Mouse (Mus musculus) CH12F3 (cell line): ENCODE results near the gene Fgf10.

Source experiments
- in situ Hi-C: fragments of 300-500 bp; cut with MboI; formaldehyde crosslinking; loops from 2 replicates; pipeline ENCODE4 v1.14.3; 2020; ENCODE audit warnings: low sequenced_read_pairs

Gene Fgf10

DNA sequence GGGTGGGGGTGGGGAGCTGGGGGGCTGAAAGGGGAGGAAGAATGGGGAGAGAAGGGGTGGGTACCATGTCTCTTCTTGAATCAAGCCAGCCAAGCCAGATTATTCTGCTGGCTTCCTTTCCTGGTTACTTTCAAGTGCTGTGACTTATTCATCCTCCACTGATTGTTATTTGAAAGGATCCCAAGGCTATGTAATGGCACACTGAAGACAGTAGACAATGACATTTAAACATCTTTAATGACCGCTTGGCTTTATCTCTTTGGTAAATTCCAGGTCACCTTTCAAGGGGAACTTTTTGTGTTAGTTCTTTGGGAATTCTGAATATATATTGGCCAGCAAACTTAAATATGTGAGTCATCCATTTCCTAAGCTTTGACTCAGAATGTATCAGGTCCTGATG lies 47.1 kb downstream of the Fgf10 start:
- in situ Hi-C loops: no loop called here

DNA sequence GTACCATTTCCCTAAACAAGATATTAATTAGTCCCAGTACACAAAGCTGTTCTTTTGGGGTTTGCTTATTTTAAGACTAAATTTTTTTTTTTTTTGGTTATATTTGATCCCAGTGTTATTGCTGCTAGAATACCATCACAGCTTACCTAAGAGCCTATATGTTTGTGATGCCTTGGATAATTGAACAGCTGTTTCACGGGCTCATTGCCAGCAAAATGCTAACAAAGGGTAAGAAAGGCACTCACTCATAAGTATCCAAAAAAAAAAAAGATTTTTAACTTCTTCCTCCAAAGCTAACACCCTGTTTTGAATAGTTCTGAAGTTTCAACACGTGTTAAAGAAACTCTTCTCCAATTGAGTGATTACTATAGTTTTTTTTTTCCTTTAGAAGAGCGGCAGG lies 48.8 kb downstream of the Fgf10 start:
- in situ Hi-C loops: no loop called here

DNA sequence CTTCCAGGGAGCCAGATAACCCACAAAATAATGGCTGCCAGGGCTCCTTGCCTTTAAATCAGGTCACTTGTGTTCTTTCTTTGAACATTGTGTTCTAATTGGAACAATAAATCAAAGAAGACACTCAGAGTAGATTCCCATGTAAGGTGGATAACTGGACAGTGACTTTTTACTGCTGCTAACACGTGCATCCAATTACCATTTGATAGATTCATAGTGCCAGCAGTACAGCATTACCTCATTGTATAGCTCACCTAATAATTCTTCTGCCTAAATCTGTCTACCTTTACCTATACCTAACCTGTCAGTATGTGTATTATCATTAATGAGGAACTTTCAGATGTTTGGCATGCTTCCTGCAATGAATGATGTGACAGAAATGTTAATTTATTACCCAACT lies 52.1 kb downstream of the Fgf10 start:
- in situ Hi-C loops: no loop called here

- in situ Hi-C loops: no loop called here
Measured at GRCm38 (mm10) chr13:118731850-118732552, 62.4 kb downstream of the Fgf10 start.

GRCm38 (mm10) chr13:118739854-118740411 lies 70.3 kb downstream of the Fgf10 start:
- in situ Hi-C loops: no loop called here

DNA sequence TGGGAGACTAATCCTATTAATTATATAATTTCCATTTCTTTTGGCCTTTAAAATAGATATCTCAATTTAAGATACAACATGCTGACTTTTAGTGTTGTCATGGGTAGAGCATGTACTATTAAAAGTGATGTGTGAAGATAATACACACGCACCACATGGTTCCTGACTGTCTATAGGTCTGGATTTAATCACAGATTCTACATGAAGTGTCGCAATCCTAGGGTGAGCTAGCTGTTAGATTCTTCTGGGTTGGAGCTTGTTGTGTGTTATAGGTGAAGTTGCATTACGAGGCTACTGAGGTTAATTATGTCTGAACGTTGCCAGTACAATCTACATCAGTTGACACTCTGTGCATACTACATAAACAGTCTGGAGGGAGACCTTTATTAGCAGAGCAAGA lies 73.2 kb downstream of the Fgf10 start:
- in situ Hi-C loops: no loop called here

GRCm38 (mm10) chr13:118744806-118745205 lies 75.2 kb downstream of the Fgf10 start:
- in situ Hi-C loops: no loop called here

DNA sequence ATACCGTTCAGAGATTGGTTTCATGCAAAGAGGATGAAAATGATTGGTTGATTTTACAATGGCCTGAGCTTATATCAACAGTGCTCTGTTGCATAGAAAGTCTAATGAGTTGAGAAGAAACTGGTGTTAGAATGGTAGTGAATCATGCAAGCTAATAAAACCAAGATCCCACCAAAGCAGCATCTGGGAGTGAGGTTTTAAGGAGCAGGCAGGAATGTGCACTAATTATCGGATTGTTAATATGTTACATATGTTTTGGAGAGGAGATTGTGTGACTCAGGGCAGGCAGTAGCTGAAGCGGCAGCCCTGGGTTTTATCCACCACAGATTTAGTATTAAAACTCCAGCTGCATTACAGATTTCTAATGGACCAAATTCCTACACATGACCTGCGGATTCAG lies 76.8 kb downstream of the Fgf10 start:
- in situ Hi-C loops: no loop called here

DNA sequence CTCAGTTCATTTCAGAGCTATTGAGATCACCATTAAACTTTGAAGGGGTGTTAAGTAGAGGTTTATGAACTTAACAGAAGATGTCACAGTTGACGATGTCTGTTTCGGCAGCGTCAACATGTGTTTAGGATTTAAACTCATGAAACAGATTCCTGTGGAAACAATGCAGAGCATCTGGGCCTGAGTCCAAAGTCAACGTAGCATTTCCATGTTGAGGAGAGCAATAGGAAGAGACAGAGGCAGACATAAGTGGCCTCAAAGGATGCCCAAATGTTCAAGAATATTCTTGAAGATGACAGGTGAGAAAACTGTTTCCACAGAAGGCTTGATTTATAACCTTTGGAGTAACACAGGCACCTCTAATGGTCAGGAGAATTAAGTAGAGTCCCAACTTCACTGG lies 84.4 kb downstream of the Fgf10 start:
- in situ Hi-C loops: loop anchor here (25.0 kb wide), 1 partner anchor 608 kb away; no protein-coding TSS in a partner anchor

GRCm38 (mm10) chr13:118759021-118759420 lies 89.4 kb downstream of the Fgf10 start:
- in situ Hi-C loops: loop anchor here (25.0 kb wide), 1 partner anchor 603 kb away; no protein-coding TSS in a partner anchor

GRCm38 (mm10) chr13:118762982-118763381 lies 93.4 kb downstream of the Fgf10 start:
- in situ Hi-C loops: loop anchor here (25.0 kb wide), 1 partner anchor 599 kb away; no protein-coding TSS in a partner anchor

- in situ Hi-C loops: loop anchor here (25.0 kb wide), 1 partner anchor 590 kb away; no protein-coding TSS in a partner anchor
Measured at GRCm38 (mm10) chr13:118772188-118772587, 102.6 kb downstream of the Fgf10 start.

DNA sequence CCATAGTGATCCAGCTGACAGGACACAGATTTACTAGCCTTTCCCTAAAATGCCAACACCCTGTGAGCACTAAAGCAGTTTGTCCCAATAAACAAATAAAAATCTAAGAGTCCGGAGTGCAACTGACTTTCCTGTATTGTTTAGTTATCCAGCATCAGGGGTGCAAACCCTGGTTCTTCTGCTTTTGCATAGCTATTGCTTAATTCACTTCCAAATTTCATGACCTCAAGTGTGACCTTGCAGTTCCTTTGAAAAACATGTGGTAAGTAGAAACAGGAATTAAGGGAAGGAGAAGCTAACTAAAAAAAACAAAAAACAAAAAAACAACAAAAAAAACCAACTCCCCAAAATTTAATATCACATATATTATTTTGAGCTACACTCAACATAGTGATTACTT lies 105.6 kb downstream of the Fgf10 start:
- in situ Hi-C loops: no loop called here

- in situ Hi-C loops: no loop called here
Measured at GRCm38 (mm10) chr13:118779161-118779560, 109.6 kb downstream of the Fgf10 start.

DNA sequence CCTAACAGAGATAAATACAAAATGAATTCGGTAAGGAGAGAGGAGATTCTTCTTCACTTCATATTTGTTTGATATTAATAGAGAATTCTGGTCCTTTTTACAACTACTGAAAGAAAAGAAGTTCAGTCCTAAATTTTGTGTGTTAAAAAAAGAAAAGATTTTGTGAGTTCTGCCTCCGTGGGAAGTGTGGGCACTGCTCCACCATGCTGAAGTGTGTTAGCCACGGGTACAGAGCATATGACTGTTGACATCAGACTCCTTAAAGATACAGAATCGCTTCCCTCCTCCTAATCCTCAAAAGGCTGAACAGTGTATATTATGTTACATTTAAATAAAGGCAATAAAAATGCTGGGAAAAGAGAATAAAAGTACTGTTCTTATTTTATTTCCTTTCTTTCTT lies 122.2 kb downstream of the Fgf10 start:
- in situ Hi-C loops: no loop called here

GRCm38 (mm10) chr13:118792198-118792597 lies 122.6 kb downstream of the Fgf10 start:
- in situ Hi-C loops: no loop called here

- in situ Hi-C loops: no loop called here
Measured at GRCm38 (mm10) chr13:118800176-118800575, 130.6 kb downstream of the Fgf10 start.

GRCm38 (mm10) chr13:118806662-118807061 lies 137.1 kb downstream of the Fgf10 start:
- in situ Hi-C loops: no loop called here

DNA sequence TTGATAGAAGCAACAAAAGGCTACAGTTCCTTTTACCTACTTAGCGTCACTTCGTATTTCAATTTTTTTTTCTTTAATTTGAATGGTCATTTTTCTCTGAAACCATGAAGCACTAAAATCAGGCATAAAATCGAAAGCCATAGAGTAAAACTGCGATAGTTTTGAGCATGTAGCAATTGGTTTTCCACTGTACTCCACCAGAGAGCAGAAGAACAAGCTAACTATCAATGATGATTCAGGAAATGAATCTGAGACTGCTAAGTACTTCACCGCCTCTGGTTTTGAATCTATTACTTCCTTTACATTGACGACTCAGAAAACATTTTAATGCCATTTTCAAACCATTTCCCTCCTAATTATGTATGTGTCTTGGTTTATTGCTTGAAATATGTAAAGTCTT lies 150.2 kb downstream of the Fgf10 start:
- in situ Hi-C loops: no loop called here

GRCm38 (mm10) chr13:118823113-118823512 lies 153.5 kb downstream of the Fgf10 start:
- in situ Hi-C loops: no loop called here

- in situ Hi-C loops: no loop called here
Measured at GRCm38 (mm10) chr13:118825102-118825501, 155.5 kb downstream of the Fgf10 start.

DNA sequence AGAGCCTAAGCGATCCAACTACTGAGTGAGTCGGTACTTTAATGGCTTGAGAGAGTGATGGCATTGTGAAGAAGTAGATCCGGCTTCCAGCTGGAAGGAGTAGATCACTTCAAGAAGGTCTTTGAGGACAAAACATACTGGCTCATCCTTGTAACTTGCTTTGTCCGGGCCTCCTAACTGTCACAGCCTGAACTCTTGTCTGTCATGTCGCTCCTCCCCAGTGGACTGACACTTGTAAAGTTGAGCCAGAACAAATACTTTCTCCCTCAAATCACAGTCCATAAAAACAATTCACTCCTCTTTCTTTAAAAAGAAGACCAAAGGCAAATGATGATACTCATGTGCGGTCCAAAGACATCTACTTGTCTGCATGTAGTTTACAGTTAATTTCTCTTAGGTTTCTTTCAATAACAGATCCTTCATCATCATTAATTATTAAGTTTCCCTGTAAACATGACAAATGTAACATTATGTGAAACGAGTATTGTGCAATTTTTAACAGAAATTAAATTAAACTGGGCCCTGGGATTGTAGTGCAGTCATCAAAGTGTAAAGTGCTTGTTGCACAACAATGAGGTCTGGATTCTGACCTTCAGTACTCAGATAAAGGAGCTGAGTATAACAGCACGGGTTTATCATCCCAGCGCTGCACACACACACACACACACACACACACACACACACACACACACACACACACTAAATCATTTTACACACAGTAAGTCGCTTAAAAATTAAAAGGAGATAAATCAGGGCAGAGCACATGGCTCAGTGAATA lies 159.2 kb downstream of the Fgf10 start:
- in situ Hi-C loops: no loop called here
